Mouse (Mus musculus): ENCODE data around the gene Uhrf1bp1l.

Uhrf1bp1l gene

DNA sequence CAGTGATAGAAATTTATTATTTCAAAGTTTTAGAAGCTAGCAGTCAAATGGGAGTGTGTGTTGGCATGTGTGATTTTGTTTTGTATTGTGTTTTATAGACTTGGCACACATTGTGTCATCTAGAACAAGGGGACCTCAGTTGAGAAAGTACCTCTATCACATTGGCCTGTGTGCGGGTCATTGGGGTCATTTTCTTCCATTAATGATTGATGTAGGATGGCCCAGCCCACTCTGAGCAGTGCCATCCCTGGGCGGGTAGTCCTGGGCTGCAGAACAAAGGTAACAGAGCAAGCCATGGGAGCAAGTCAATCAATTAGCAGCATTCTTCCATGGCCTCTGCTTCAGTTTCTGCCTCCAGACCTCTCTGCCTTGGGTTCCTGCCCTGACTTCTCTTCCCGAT lies 94.0 kb downstream of the Uhrf1bp1l start:
- DNase-seq (ENCODE audit: low read depth, low spot score) = no peak

DNA sequence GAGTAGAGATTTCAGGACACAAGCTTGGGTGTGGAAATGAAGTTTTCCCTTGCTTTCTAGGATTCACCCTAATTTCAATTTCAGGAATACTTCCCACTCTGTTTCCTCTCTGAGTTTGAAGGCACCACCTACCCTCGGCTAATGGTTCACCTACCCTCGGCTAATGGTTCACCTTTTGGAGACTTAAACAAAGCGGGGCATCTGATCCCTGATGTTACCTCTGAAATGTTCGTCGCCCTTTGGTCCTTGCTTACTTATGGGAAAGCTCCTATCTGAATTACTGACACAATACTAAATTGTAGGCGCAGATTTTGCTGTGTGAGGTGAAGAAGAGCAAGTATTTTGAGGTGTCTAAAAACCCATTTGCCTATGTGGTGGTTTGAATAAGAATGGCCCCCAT lies 106.2 kb downstream of the Uhrf1bp1l start:
- DNase-seq (ENCODE audit: low read depth, low spot score) = no peak

DNA sequence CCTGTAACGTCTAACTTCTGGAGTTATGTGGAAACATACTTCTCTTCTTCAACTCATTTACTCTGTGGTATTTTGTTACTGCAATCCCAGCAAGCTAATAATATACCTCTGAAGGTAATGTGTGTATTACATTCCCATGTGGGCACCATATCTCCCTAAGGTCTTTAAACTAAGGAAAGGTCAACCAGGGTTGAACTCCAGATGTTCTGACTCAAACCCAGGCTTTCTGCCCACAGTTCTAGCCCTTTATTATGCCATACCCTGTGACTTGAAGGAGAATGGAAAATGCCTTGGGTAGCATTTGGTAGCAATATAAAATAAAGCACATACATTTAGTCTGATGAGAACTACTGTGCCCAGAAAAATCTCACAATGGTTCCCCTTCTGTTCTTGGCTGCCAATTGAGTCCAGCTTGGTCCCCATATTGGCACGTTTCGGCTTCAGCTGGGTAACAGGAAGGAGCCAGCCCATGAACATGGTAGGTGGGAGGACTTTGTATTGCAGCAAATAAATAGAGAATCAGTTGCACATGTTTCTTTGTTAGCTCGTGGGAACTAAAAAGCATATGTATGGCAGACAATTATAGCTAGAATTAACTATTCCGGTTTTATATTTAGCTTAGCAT lies 110.6 kb downstream of the Uhrf1bp1l start:
- DNase-seq (ENCODE audit: low read depth, low spot score) = peak; percentile 65

DNA sequence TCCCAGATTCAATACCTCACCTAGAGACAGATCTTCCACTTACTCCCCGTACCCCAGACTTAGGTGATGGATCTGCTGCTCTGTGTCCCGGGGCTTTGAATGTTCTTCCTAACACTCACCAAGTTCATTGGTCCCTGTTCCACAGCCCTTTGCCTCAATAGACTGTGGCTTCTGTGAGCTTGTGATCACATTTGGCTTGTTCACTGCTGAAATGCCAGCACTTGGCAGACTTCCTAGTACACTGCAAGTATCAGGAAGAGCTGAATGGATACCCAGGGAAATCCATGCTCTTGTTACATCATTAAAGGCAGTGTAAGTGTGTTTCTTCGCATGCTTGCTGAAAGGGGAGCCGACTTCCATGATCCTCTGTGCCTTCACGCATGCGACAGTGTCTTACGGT lies 111.5 kb downstream of the Uhrf1bp1l start:
- peak; percentile 57 for DNase-seq (ENCODE audit: low read depth, low spot score)

DNA sequence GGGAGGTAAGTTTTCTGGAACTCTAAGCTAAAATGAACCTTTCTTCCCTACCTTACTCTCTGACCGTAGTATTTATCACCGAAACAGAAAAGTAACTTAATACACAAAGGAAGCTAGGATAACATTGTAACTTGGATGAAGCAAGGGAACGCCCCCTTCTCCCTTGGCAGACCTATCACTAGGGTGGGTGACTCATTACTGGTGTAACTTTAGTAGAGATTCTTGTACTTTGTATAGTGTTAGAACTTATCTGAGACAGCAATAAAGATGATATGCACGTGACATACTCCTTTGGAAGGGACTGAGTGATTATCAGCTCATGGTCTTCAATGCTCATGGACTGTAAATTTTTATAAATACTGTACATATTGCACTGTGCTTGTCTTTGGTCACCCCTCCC lies 123.4 kb downstream of the Uhrf1bp1l start:
- DNase-seq (ENCODE audit: low read depth, low spot score) = no peak

DNA sequence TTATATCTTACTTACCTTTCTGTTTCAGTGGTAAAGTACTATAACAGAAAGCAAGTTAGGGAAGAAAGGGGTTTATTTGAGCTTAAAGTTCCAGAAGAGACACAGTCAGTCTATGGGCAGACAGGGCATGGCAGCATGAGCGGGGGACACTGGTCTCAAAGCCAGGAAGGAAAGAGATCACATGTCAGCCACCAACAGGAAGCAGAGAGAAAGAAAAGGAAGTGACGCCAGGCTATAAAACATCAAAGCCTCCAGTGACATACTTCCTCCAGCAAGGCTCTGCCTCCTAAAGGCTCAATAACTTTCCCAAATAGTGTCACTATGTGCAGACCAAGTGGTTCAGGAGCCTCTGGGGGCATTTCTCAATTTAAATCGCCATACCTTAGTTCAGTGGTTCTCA lies 124.0 kb downstream of the Uhrf1bp1l start:
- no peak for DNase-seq (ENCODE audit: low read depth, low spot score)
